Mouse (Mus musculus): ENCODE measurements around the gene Rasip1.

Gene Rasip1

GRCm38 (mm10) chr7:45685811-45686210 lies 58.5 kb downstream of the Rasip1 start:
- DNase-seq (ENCODE audit: low spot score), result no peak

GRCm38 (mm10) chr7:45686841-45687240 lies 59.6 kb downstream of the Rasip1 start:
- no peak for DNase-seq (ENCODE audit: low spot score)
